Mouse (Mus musculus) kidney, postnatal 25 days (tissue): Measurements from ENCODE around the gene Hdac11.
"Not testable (repeated sequence)": the region's sequence is repeated elsewhere in the genome, so short reads cannot be mapped to it uniquely, and the experiment has no call there.

Experiments used
- DNase-seq, 2 experiments: peaks; one replicate each; pipeline ENCODE4 v3.0.0; 2021; ENCODE audit warnings: mixed read lengths in 2 of 2

Gene Hdac11

DNA sequence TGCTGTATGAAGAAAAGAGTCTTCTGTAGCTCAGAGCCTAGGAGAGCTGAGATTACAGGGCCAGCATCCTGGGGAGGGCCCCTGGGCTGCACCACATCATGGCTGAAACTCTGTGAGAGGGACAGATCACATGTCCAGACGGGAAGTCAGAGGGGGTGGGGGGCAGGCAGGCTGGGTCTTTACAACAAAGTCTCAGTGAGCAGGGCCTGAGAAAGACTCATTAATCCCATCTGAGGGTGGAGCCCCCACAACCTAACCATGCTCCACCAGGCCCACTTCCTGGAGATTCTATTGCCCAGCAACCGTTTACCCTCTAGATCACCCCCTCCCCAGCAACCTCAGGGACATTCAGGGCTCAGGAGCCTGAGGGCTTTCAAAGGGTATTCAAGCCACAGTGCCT is 53.3 kb downstream of the Hdac11 start:
- no peak for DNase-seq

GRCm38 (mm10) chr6:91210852-91211251 is 54.4 kb downstream of the Hdac11 start:
- DNase-seq, result no peak

DNA sequence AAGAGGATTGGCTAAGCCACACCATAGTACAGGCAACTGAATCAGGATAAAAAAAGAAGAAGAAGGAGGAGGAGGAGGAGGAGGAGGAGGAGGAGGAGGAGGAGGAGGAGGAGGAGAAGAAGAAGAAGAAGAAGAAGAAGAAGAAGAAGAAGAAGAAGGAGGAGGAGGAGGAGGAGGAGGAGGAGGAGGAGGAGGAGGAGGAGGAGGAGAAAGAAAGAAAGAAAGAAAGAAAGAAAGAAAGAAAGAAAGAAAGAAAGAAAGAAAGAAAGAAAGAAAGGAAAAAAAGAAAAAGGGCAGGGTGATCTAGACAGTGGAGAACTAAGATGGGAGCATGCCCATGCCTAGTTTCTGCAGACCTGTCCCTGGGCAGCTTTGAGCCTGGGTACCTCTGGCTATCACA is 55.7 kb downstream of the Hdac11 start, which contains the start of gene Fbln2:
Fbln2 (plus strand) TSS at position 301 of the 400 bp plus-strand sequence.
- not testable (repeated sequence) for DNase-seq

GRCm38 (mm10) chr6:91212571-91212970 is 56.1 kb downstream of the Hdac11 start:
- DNase-seq, result peak; percentile 51 to 67

GRCm38 (mm10) chr6:91213287-91214218 is 57.1 kb downstream of the Hdac11 start:
- DNase-seq, result no peak

DNA sequence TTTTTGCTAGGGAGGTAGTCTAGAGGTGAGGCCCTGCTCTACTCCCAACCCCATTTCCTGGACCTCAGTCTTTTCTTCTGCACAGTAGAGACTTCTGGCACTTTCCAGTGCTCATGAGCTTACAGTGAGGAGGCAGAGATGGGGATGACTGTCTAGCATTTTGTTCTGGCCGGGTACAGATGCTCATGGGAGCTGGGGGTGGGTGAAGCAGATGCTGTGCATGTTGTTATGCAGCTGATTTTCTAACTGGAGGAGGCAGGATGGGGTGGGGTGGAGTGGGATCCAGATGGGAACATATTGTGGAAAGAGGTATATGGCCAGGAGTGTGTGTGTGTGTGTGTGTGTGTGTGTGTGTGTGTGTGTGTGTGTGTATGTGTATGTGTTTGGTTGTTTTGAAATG is 59.0 kb downstream of the Hdac11 start:
- DNase-seq, result no peak

- DNase-seq, result peak in 1 of 2 experiments; percentile 46
Measured at GRCm38 (mm10) chr6:91218445-91218844, 62.0 kb downstream of the Hdac11 start.

GRCm38 (mm10) chr6:91218871-91219270 is 62.4 kb downstream of the Hdac11 start:
- DNase-seq, result no peak

GRCm38 (mm10) chr6:91220062-91220461 is 63.6 kb downstream of the Hdac11 start:
- no peak for DNase-seq

- DNase-seq, result peak in 1 of 2 experiments; percentile 12
Measured at GRCm38 (mm10) chr6:91221094-91221493, 64.6 kb downstream of the Hdac11 start.

DNA sequence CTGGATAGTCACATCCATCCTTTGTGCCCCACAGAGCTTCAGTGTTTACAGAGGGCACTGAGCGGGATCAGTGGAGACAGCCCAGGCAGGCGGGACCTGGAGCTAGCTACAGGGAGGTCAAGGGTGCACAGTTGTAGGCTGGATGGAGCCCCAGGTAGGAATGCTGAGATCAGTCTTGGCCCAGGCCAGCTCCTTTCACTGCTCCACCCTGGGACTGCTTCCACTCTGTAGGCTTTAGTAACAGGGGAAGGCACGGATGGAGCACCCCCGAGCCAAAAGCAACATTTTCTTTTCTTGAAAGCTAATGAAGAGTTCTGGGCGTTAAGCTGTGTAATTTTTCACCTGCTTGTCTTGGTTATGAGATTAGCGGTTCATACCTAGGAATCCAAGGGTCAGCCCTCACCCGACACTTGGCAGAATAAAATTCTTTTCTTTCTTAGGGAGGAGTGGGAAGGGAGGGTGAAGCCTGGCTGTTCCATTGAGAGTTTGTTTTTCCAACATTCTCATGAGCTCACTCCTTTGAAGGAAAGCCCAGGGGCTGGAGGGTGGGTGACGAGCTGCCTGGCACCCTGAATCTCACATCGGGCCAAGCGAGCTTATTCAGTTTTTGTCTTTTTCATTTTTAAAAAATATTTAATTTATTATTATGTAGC is 66.4 kb downstream of the Hdac11 start:
- no peak for DNase-seq
